Mouse (Mus musculus) heart, postnatal 25 days (tissue): ENCODE measurements around the gene Ncl. TPM values are rescaled to one million over a fixed set of nuclear protein-coding genes. Genes with fewer than 3 reads are reported as not detected.
A peak's percentile ranks its signal among the peaks of the same experiment; 100 is the strongest.

ENCODE experiments used
- DNase-seq: peaks from one replicate; pipeline ENCODE4 v3.0.0; 2022; ENCODE audit warnings: low spot score
- intact Hi-C: fragments of 180-260 bp; cut with DNase I; formaldehyde crosslinking; loops from one replicate; pipeline ENCODE4 v1.15.1; 2025
- total RNA-seq, 2 experiments: library from RNA; stranded (reverse); gene quantifications; 2 replicates each; pipeline ENCODE4 v1.2.3; 2021

Gene Ncl
- total RNA-seq, result 100 to 1,000 TPM; 102 to 113 TPM

GRCm38 (mm10) chr1:86358906-86359797 is at the start of gene Ncl:
Gene Ncl, minus strand, starts transcription at chr1:86359400.
- DNase-seq, result peak; percentile 98
- intact Hi-C loops, result no loop called here

- DNase-seq, result no peak
- intact Hi-C loops, result no loop called here
Observed at GRCm38 (mm10) chr1:86408515-86408914, 49.3 kb upstream of the Ncl start.

- DNase-seq, result peak; percentile 9
- intact Hi-C loops, result no loop called here
Observed at GRCm38 (mm10) chr1:86406914-86407313, 47.7 kb upstream of the Ncl start.

- DNase-seq, result no peak
Observed at GRCm38 (mm10) chr1:86406313-86406712, 47.1 kb upstream of the Ncl start.

GRCm38 (mm10) chr1:86404834-86405233 is 45.6 kb upstream of the Ncl start:
- DNase-seq, result no peak
- intact Hi-C loops, result no loop called here

More at GRCm38 (mm10) chr1:86406313-86406712, 47.1 kb upstream of the Ncl start:
- intact Hi-C loops, result no loop called here

GRCm38 (mm10) chr1:86400096-86400754 is 41.0 kb upstream of the Ncl start:
- DNase-seq, result no peak
- intact Hi-C loops, result no loop called here

- intact Hi-C loops, result no loop called here
- DNase-seq, result no peak
Observed at GRCm38 (mm10) chr1:86399322-86399721, 40.1 kb upstream of the Ncl start.

- intact Hi-C loops, result no loop called here
- no peak for DNase-seq
Observed at GRCm38 (mm10) chr1:86398222-86398621, 39.0 kb upstream of the Ncl start.

- no peak for DNase-seq
Observed at GRCm38 (mm10) chr1:86397621-86398020, 38.4 kb upstream of the Ncl start.

GRCm38 (mm10) chr1:86395897-86396296 is 36.7 kb upstream of the Ncl start:
- intact Hi-C loops, result no loop called here
- no peak for DNase-seq

More at GRCm38 (mm10) chr1:86397621-86398020, 38.4 kb upstream of the Ncl start:
- intact Hi-C loops, result no loop called here

GRCm38 (mm10) chr1:86394246-86394645 is 35.0 kb upstream of the Ncl start:
- intact Hi-C loops, result no loop called here
- no peak for DNase-seq

- DNase-seq, result no peak
- intact Hi-C loops, result no loop called here
Observed at GRCm38 (mm10) chr1:86393219-86393618, 34.0 kb upstream of the Ncl start.

GRCm38 (mm10) chr1:86391425-86391824 is 32.2 kb upstream of the Ncl start:
- intact Hi-C loops, result no loop called here
- DNase-seq, result no peak

- intact Hi-C loops, result no loop called here
- DNase-seq, result no peak
Observed at GRCm38 (mm10) chr1:86389230-86389629, 30.0 kb upstream of the Ncl start.

GRCm38 (mm10) chr1:86381027-86381426 is 21.8 kb upstream of the Ncl start:
- DNase-seq, result no peak
- intact Hi-C loops, result no loop called here

GRCm38 (mm10) chr1:86379161-86379569 is 20.0 kb upstream of the Ncl start:
- intact Hi-C loops, result loop anchor here (5.0 kb wide), 1 partner anchor 153 kb away; no protein-coding TSS in a partner anchor
- no peak for DNase-seq

GRCm38 (mm10) chr1:86378662-86379061 is 19.5 kb upstream of the Ncl start:
- intact Hi-C loops, result loop anchor here (5.0 kb wide), 1 partner anchor 154 kb away; no protein-coding TSS in a partner anchor
- DNase-seq, result no peak

- DNase-seq, result no peak
- intact Hi-C loops, result loop anchor here (5.0 kb wide), 1 partner anchor 156 kb away; no protein-coding TSS in a partner anchor
Observed at GRCm38 (mm10) chr1:86376354-86376753, 17.2 kb upstream of the Ncl start.

- intact Hi-C loops, result loop anchor here (2.0 kb wide), 1 partner anchor 59 kb away; no protein-coding TSS in a partner anchor
- peak; percentile 13 for DNase-seq
Observed at GRCm38 (mm10) chr1:86371997-86372396, 12.8 kb upstream of the Ncl start.

- intact Hi-C loops, result no loop called here
- no peak for DNase-seq
Observed at GRCm38 (mm10) chr1:86368086-86368485, 8.9 kb upstream of the Ncl start.

GRCm38 (mm10) chr1:86363671-86364070 is 4.5 kb upstream of the Ncl start:
- intact Hi-C loops, result no loop called here
- DNase-seq, result no peak
